In the genomic region with DNA sequence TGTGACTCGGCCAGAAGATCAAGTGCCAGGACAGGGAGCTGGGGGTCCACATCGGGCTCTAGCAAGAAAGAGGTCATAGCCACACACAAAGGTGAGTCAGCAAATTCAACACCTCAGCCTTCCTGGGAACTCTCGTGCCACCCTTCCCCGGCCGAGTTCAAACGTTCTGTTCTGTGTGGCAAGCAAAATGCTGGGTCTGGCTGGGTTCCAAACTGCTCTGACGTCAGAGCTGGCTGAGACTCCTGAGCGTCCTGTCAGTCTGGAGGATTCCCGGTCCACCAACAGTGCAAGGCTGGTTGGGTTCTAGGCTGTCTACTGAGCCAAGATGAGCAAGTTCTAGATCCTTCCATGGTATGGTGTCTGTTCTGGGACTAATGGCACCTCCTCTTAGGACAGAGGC, we compare ENCODE assay signal across 8 mouse cellular contexts. TPM values are rescaled to one million over a fixed set of nuclear protein-coding genes. Genes with fewer than 3 reads are reported as not detected.
A peak's percentile ranks its signal among the peaks of the same experiment; 100 is the strongest.
DNase-seq lines count a peak whose midpoint lies in the region; ATAC-seq and TF ChIP-seq lines count a peak whose summit lies in the region.

No protein-coding gene starts in this region.

- H3K9me3 ChIP-seq in lung, postnatal 0 days (ENCODE audit: low read length), result no peaks in the 10 kb centered on the region

- no peak for TF ChIP-seq POLR2A in liver, adult 2 months (IDR thresholded peaks at IDR 0.05; ENCODE audit: extremely low read depth, insufficient read depth, low read length)

- H3K79me2 ChIP-seq in liver, adult 2 months (ENCODE audit: control insufficient read depth, insufficient read depth, low read length), result no peaks in the 10 kb centered on the region

- no peak for TF ChIP-seq EP300 in lung, postnatal 0 days (IDR thresholded peaks at IDR 0.05)

- WGBS in liver, adult 2 months, result 13% methylated on average over 9 of the region's 9 CpGs
- WGBS in lung, postnatal 0 days, result 30% methylated on average over 9 of the region's 9 CpGs

- no peaks in the 10 kb centered on the region for H3K27me3 ChIP-seq in liver, adult 2 months (ENCODE audit: control insufficient read depth, insufficient read depth, low read length)
- no peaks in the 10 kb centered on the region for H3K27me3 ChIP-seq in lung, postnatal 0 days (replicated peaks; ENCODE audit: insufficient read depth, low read length)

- H3K4me3 ChIP-seq in liver, adult 2 months (ENCODE audit: insufficient read depth, low read depth, low read length), result no peak overlapping the region
- H3K4me3 ChIP-seq in lung, postnatal 0 days (ENCODE audit: low read depth, low read length), result no peak overlapping the region

- H3K4me2 ChIP-seq in lung, postnatal 0 days (replicated peaks; ENCODE audit: low read depth, low read length), result no peak overlapping the region

- TF ChIP-seq CTCF in liver, adult 2 months (IDR thresholded peaks at IDR 0.05; ENCODE audit: low read depth, low read length), result no peak
- no peak for TF ChIP-seq CTCF in lung, postnatal 0 days (IDR thresholded peaks at IDR 0.05)

- H3K4me1 ChIP-seq in liver, adult 2 months (ENCODE audit: control insufficient read depth, insufficient read depth, low read length), result peaks cover 8% of the 10 kb centered on the region
- H3K4me1 ChIP-seq in lung, postnatal 0 days (ENCODE audit: insufficient read depth, low read depth, low read length), result no peaks in the 10 kb centered on the region

- H3K36me3 ChIP-seq in liver, adult 2 months (ENCODE audit: control insufficient read depth, insufficient read depth, low read length), result no peaks in the 10 kb centered on the region
- H3K36me3 ChIP-seq in lung, postnatal 0 days (ENCODE audit: insufficient read depth, low read length), result no peaks in the 10 kb centered on the region; the same call in 1 of the 2 replicates

- no peak overlapping the region for H3K9ac ChIP-seq in liver, adult 2 months (ENCODE audit: low read depth, low read length)
- H3K9ac ChIP-seq in lung, postnatal 0 days (replicated peaks; ENCODE audit: low read depth), result no peak overlapping the region

- H3K27ac ChIP-seq in liver, adult 2 months (replicated peaks; ENCODE audit: insufficient read depth, low read depth, low read length), result peak overlapping the region; percentile 46
- H3K27ac ChIP-seq in lung, postnatal 0 days (ENCODE audit: low read length), result no peak overlapping the region

- DNase-seq in cerebellum, adult 11 months, result peak; percentile 36
- DNase-seq in liver, adult 2 months (ENCODE audit: extremely low read depth, low read depth, low spot score), result peak; percentile 89
- DNase-seq in liver, result no peak
- DNase-seq in gastrocnemius, adult 18-20 months (ENCODE audit: low spot score), result peak; percentile 79
- peak; percentile 61 for DNase-seq in lung, postnatal 0 days (ENCODE audit: low spot score)
- no peak for DNase-seq in thymus, postnatal 36 days
- DNase-seq in thymus, postnatal 0 days (ENCODE audit: low spot score), result no peak

- no peak for ATAC-seq in cerebellum, adult (ENCODE audit: insufficient number of reproducible peaks, low FRiP score, low TSS enrichment)
- ATAC-seq in lung, postnatal 0 days, result peak; percentile 62; the same call in 1 of the 2 replicates

RNA-seq across cellular contexts. Expression of a gene that starts 9.5 kb away (rescaled TPM):
- total RNA-seq in liver, adult 2 months (2014; rRNA removed), result 2.5 and 2.7 TPM in 2 replicates
- polyA plus RNA-seq in liver, adult 2 months (2012; rRNA removed), result 7.3 and 10.7 TPM in 2 replicates
- total RNA-seq in gastrocnemius, adult 18-20 months (2021), result 10 to 100 TPM; 45.8 to 49.0 TPM
- polyA plus RNA-seq in lung, postnatal 0 days (2015; fragmentation: Nextera tagmentation; extraction: Ambion mirVana), result 5.9 and 7.4 TPM in 2 replicates
- 5.7 and 8.0 TPM in 2 replicates for polyA plus RNA-seq in thymus, postnatal 0 days (2015; fragmentation: Nextera tagmentation; extraction: Ambion mirVana)

Comparison
In these comparisons a context has a peak if more than half of its experiments do, and no peak if none do; other contexts are left out.
1. DNase-seq: peak in cerebellum, adult 11 months (single experiment), liver, adult 2 months (single experiment), gastrocnemius, adult 18-20 months (single experiment) and lung, postnatal 0 days (single experiment); none in liver (single experiment), thymus, postnatal 36 days (0 of 2) and thymus, postnatal 0 days (single experiment).